Mouse (Mus musculus) T-helper 1 cell (primary cell): ENCODE data around the gene Hc.

Experiments
- in situ Hi-C: fragments of 300-600 bp; cut with MboI, MseI; formaldehyde crosslinking; loops from one replicate; pipeline ENCODE4 v1.15.1; 2025; ENCODE audit warnings: high pct_unique_total_duplicates

The Hc gene

GRCm38 (mm10) chr2:34978226-34978625 lies 83.0 kb downstream of the Hc start:
- in situ Hi-C loops: no loop called here

DNA sequence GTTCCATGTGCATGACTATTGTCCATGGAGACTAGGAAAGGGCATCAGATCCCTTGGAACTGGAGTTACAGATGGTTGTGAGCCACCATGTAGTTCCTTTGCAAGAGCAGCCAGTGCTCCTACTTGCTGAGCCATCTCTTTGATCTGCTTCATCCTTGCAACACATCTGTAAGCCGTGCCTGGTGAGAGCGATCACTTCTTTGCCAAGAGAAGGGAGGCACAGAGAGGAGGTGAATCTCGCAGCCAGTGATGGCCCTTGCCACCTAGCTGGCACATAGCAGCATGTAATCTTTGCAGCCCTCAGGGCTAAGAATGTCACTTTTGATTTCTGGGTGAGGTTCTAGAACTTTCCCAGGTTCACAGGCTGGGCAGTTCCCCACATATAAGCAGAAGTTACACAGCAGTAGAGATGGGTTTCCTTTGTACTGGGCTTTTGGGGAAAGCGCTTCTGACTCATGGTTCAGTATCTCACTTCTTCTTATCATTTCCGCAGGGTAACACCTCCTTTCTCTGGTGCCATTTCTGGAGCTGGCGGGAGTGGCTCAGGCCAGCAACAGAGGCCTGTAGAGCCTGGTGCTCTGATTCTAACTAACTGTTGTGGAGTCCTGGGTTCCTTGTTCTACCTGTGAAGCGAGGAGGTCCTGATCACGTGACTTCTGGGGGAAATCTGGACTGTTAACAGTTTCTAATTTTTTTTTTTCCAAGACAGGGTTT lies 84.1 kb downstream of the Hc start:
- in situ Hi-C loops: no loop called here

GRCm38 (mm10) chr2:34976447-34976846 lies 84.8 kb downstream of the Hc start:
- in situ Hi-C loops: no loop called here

DNA sequence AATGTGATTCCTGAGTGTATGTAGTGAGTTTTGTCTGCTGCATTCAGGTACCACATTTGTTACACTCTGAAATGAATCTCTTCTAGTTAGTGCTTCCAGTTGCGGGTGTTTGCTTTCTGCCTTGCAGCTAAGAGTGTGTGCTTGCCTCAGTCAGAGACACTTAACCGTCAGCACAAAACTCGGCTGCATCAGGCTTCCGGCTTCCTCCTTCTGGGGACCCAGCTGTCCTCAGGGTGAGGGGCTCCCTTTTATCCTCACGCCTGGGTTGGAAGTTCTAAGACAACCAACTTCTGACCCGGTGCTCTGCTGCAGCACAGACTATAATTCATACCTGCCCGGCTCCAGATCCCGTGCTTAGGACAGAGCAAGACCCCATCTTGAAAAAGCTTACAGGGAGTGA lies 88.2 kb downstream of the Hc start:
- in situ Hi-C loops: no loop called here

DNA sequence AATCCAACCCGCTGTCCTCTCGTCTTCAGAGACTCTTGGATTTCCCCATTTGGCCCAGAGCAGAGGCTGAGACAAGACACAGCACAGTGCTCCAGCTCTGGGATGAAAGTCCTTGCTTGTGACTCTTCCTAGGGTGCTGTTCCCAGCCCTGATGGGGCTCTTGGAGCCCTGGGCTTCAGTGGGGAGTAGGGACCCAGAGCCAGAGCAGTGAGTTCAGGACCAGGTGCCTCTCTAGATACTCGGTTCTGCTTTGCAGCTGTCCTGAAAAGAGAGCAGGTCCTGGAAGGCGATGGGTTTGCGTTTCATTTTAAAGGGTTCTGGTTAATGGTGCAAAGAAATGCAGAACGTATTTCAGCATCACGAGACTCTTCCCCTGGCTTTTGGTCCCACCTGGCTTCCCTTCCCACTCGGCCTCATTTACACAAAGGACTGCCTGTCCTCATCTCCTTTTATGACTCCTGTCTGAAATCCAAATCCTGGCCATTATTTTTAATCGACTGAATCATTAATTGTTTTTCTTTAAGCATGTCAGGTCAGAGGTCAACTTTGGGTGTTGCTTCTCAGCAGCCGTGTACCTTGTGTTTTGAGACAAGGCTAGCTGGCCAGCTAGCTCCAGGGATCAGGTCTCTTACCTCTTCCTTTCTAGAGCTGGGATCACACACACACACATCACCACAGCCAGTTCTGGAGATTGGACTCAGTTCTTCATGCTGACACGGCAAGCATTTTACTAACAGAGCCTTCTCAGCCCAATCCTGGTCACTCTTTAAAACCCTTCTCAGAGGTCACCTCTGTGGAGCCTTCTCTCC lies 90.0 kb downstream of the Hc start:
- in situ Hi-C loops: no loop called here

GRCm38 (mm10) chr2:34970092-34970750 lies 91.0 kb downstream of the Hc start:
- in situ Hi-C loops: no loop called here

GRCm38 (mm10) chr2:34969166-34969565 lies 92.1 kb downstream of the Hc start:
- in situ Hi-C loops: no loop called here

- in situ Hi-C loops: no loop called here
Observed at GRCm38 (mm10) chr2:34966243-34966934, 94.8 kb downstream of the Hc start.

DNA sequence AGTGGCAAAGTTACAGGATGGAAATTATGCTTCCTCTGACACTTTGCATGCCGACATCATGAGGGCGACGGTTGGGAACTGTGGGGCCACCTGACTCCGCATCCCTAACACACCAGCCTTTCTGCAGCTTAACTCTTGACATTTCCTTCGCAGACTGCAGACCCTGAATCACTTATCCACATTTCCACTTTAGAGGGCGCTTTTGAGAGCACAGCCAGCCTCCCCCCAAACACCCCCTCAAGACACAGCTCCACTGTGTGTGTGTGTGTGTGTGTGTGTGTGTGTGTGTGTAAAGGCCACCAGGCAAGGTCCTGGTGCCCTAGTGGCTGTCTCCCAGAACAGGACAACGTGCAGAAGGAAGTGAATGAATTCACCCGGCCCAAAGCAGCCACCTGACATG lies 95.4 kb downstream of the Hc start:
- in situ Hi-C loops: no loop called here

DNA sequence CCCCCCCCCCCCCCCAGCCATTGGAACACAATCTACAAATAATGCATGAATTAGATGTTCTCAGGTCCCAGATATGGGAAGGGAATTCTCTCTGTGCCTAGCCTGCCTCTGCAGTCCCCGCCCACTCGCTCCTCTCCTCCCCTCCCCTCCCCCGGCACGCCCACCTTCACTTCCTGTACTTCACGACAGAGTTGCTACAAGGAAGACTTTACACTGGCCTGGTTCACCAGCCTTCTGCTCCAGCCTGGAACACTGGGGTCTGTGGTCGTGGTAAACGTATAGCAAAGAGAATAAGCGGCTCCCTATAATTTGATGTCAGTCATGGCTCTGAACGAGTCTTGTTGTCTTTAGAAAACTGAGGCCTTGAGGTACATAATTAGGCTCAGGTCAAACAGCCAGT lies 95.9 kb downstream of the Hc start:
- in situ Hi-C loops: no loop called here

GRCm38 (mm10) chr2:34964651-34965050 lies 96.6 kb downstream of the Hc start:
- in situ Hi-C loops: no loop called here

DNA sequence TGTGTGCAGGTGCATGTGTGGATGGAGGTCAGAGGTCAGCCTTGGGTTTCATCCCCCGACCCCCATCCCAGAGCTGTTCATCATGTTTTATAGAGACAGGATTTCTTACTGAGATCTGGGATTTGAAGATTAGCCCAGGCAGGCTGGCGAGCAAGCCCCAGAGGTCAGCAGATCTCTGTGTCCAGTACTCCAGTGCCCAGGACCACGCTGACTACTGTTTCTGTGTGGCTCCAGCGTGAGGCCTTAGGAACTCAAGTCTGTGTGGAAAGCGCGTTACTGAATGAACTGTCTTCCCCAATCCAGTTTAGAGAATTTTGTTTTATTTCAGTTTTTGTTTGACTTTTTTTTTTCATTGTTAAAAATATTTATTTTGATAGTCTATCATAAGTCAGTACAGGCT lies 97.0 kb downstream of the Hc start:
- in situ Hi-C loops: no loop called here

- in situ Hi-C loops: no loop called here
Observed at GRCm38 (mm10) chr2:34963371-34963956, 97.8 kb downstream of the Hc start.

- in situ Hi-C loops: no loop called here
Observed at GRCm38 (mm10) chr2:34962893-34963292, 98.3 kb downstream of the Hc start.

- in situ Hi-C loops: no loop called here
Observed at GRCm38 (mm10) chr2:34962211-34962610, 99.0 kb downstream of the Hc start.

DNA sequence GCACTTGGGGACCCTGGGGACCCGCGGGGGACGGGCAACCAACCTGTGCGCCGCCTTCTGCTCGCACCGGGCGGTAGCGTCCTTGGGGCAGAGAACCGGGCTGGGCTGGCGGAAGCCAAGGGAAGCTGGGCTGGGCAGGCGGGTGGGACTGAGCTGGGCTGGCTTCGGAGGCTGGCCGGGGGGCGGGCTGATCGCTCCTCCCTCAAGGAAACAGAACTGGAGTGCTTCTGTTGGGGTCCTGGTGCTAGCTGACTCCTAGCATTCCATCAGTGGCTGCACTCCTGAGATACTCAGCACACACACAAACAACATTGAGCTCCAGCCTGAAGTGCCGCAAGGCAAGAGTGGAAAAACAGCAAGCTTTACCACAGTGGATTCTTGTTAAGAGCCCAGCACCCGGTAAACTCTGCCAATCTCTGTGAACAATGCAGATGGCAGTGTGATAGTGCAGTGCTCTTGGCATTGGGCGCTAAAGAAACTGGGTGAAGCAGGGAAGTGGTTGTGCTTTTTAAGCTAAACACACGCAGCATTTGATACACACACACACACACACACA lies 99.7 kb downstream of the Hc start, which contains the start of gene Traf1:
TSS of gene Traf1 (minus strand) at position 292 of the 556 bp plus-strand sequence.
- in situ Hi-C loops: no loop called here

GRCm38 (mm10) chr2:34960966-34961365 lies 100.3 kb downstream of the Hc start:
- in situ Hi-C loops: no loop called here

DNA sequence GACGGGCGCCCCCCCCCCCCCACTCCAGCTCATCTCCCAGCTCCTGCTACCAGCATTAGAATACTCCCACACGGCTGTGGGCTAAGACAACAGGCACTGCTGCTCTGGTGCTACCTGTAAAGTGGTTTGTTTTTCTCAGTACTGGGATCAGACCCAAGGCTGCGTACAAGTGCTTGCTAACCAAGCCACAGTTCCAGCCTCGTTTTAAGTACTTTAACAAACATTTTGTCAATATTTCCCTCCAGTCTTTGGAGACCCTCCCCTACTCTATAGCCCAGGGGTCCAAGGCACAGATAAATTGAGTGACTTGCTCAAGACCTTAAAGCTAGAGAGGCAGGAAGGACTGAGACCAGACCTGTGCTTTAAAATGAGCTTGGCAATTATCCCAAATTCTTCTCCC lies 100.8 kb downstream of the Hc start:
- in situ Hi-C loops: no loop called here

GRCm38 (mm10) chr2:34958582-34958981 lies 102.7 kb downstream of the Hc start:
- in situ Hi-C loops: loop anchor here (5.0 kb wide), 1 partner anchor 36 kb away; no protein-coding TSS in a partner anchor

DNA sequence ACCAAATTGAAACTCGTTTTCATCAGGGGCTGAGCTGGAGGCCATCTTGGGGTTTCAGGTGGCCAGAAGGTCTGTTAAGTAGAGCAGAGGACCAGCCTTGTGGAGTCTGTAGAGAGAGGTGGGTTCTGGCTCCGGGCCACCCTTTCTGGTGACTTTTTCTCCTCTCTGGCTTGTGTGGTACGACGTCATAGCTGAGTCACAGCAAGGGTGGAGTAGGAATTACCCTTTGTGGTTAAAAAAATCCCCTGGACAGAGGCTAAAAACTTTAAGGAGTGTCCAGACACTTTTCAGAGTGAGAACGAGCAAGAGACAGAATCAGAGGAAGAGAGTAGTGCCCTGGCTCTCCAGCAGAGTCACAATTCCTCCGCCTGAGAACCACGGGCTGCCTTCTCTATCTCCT lies 103.2 kb downstream of the Hc start:
- in situ Hi-C loops: loop anchor here (5.0 kb wide), 1 partner anchor 36 kb away; no protein-coding TSS in a partner anchor

DNA sequence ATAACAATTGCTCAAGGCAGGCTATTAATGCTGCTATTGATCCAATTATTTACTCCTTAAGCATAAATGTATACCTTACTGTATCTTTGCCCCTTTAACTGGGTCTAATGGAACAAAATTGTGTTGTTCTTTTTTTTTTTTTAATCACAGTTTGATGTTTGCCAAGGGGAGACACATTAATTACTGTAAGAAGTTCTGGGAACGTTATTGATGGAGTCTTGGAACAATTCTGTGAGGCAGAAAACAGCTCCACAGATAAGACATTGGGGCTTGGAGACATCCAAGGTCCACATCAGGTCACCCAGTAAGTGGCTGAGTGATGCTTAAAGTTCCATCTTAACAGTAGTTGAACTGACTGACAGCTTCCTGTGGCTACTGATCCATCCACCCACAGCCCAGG lies 103.8 kb downstream of the Hc start:
- in situ Hi-C loops: loop anchor here (5.0 kb wide), 1 partner anchor 35 kb away; no protein-coding TSS in a partner anchor
